Mouse (Mus musculus) granulocyte monocyte progenitor cell, adult 5-6 weeks (primary cell): ENCODE measurements around the gene Cep57l1. TPM values are rescaled to one million over a fixed set of nuclear protein-coding genes. Genes with fewer than 3 reads are reported as not detected.
"Not testable (repeated sequence)": the region's sequence is repeated elsewhere in the genome, so short reads cannot be mapped to it uniquely, and the experiment has no call there.

ENCODE experiments used
- ATAC-seq: replicated peaks from 2 replicates; pipeline ENCODE4 v1.8.0; 2016; ENCODE audit warnings: mild to moderate bottlenecking, moderate TSS enrichment, inconsistent platforms; ENCODE audit not compliant: poor library complexity, severe bottlenecking
- total RNA-seq, 2 experiments: library from RNA; stranded (forward) in 1 of 2; stranded (reverse) in 1 of 2; fragments of 200-712, 200-1000 nt in 1 of 2; fragments of >200 nt in 1 of 2; fragmentation: Nextera tagmentation in 1 of 2; gene quantifications; 2 replicates each; pipeline ENCODE4 v1.2.3; 2014 to 2017

Cep57l1 gene
- total RNA-seq (2014; fragmentation: Nextera tagmentation), result 36.0 and 47.6 TPM in 2 replicates
- 29.2 and 43.4 TPM in 2 replicates for total RNA-seq (2017)

GRCm38 (mm10) chr10:41809771-41810563, at the start of gene Cep57l1, which contains the start of gene Sesn1:
Gene Cep57l1 (minus strand): TSS chr10:41809871.
Gene Sesn1 (plus strand): TSS chr10:41809935.
- peak; percentile 78 for ATAC-seq

- ATAC-seq, result no peak
Observed at GRCm38 (mm10) chr10:41848721-41849120, 39.0 kb upstream of the Cep57l1 start.

- ATAC-seq, result no peak
Observed at GRCm38 (mm10) chr10:41847737-41848136, 38.1 kb upstream of the Cep57l1 start.

GRCm38 (mm10) chr10:41838911-41839310, 29.2 kb upstream of the Cep57l1 start:
- no peak for ATAC-seq

GRCm38 (mm10) chr10:41834131-41834530, 24.5 kb upstream of the Cep57l1 start:
- ATAC-seq, result no peak

GRCm38 (mm10) chr10:41832191-41832590, 22.5 kb upstream of the Cep57l1 start:
- ATAC-seq, result no peak

GRCm38 (mm10) chr10:41830851-41831522, 21.3 kb upstream of the Cep57l1 start:
- ATAC-seq, result peak; percentile 52; the same call in 1 of the 2 replicates

- no peak for ATAC-seq
Observed at GRCm38 (mm10) chr10:41830445-41830844, 20.8 kb upstream of the Cep57l1 start.

GRCm38 (mm10) chr10:41829980-41830379, 20.3 kb upstream of the Cep57l1 start:
- no peak for ATAC-seq

- no peak for ATAC-seq
Observed at GRCm38 (mm10) chr10:41829191-41829590, 19.5 kb upstream of the Cep57l1 start.

- peak; percentile 62 for ATAC-seq
Observed at GRCm38 (mm10) chr10:41827784-41828183, 18.1 kb upstream of the Cep57l1 start.

GRCm38 (mm10) chr10:41826526-41827116, 16.9 kb upstream of the Cep57l1 start:
- ATAC-seq, result peak; percentile 83

GRCm38 (mm10) chr10:41825996-41826395, 16.3 kb upstream of the Cep57l1 start:
- ATAC-seq, result no peak

- ATAC-seq, result no peak
Observed at GRCm38 (mm10) chr10:41825041-41825440, 15.4 kb upstream of the Cep57l1 start.

GRCm38 (mm10) chr10:41823916-41824315, 14.2 kb upstream of the Cep57l1 start:
- ATAC-seq, result no peak

GRCm38 (mm10) chr10:41823282-41823675, 13.6 kb upstream of the Cep57l1 start:
- ATAC-seq, result not testable (repeated sequence)

GRCm38 (mm10) chr10:41822573-41823281, 13.1 kb upstream of the Cep57l1 start:
- no peak for ATAC-seq

- ATAC-seq, result no peak
Observed at GRCm38 (mm10) chr10:41821171-41821570, 11.5 kb upstream of the Cep57l1 start.

GRCm38 (mm10) chr10:41820401-41820800, 10.7 kb upstream of the Cep57l1 start:
- no peak for ATAC-seq

- no peak for ATAC-seq
Observed at GRCm38 (mm10) chr10:41819307-41819706, 9.6 kb upstream of the Cep57l1 start.

- ATAC-seq, result not testable (repeated sequence)
Observed at GRCm38 (mm10) chr10:41818733-41819070, 9.0 kb upstream of the Cep57l1 start.
